Mouse (Mus musculus) kidney, postnatal 0 days (tissue): ENCODE results near the gene Hgfac. TPM values are rescaled to one million over a fixed set of nuclear protein-coding genes. Genes with fewer than 3 reads are reported as not detected.

Source experiments
- ATAC-seq: fragments of 200-750 bp; cut with Nextera tagmentation; replicated peaks from 2 replicates; pipeline ENCODE4 v1.8.0; 2017; ENCODE audit warnings: low read depth, moderate number of reproducible peaks, moderate TSS enrichment, moderate library complexity; ENCODE audit not compliant: low FRiP score
- DNase-seq: peaks from one replicate; pipeline ENCODE4 v3.0.0-alpha.2; 2016; ENCODE audit warnings: low spot score
- H3K27ac ChIP-seq: fragments of 300-500 bp; sonication (generic); 2 replicates; pipeline ENCODE4 v1.5.1; 2014; ENCODE audit warnings: mild to moderate bottlenecking
- H3K27me3 ChIP-seq: fragments of 300-500 bp; sonication (generic); 2 replicates; pipeline ENCODE4 v1.6.1; 2014; ENCODE audit warnings: low read length, mixed read lengths; ENCODE audit not compliant: insufficient read depth
- H3K36me3 ChIP-seq: fragments of 300-500 bp; sonication (generic); 2 replicates; pipeline ENCODE4 v1.6.1; 2014; ENCODE audit warnings: low read length, mixed read lengths; ENCODE audit not compliant: insufficient read depth
- H3K4me1 ChIP-seq: fragments of 300-500 bp; sonication (generic); replicated peaks from 2 replicates; pipeline ENCODE4 v1.6.1; 2014; ENCODE audit warnings: antibody characterized with exemption, low read length, mixed read lengths; ENCODE audit not compliant: insufficient read depth
- H3K4me2 ChIP-seq: fragments of 300-500 bp; sonication (generic); 2 replicates; pipeline ENCODE4 v1.6.1; 2014; ENCODE audit warnings: mild to moderate bottlenecking, low read length, moderate library complexity, mixed read lengths
- H3K4me3 ChIP-seq: fragments of 300-500 bp; sonication (generic); replicated peaks from 2 replicates; pipeline ENCODE4 v1.5.1; 2014; ENCODE audit warnings: low read depth, low read length
- H3K9ac ChIP-seq: fragments of 300-500 bp; sonication (generic); 2 replicates; pipeline ENCODE4 v1.6.1; 2014; ENCODE audit warnings: low read depth, low read length
- H3K9me3 ChIP-seq: fragments of 300-500 bp; sonication (generic); replicated peaks from 2 replicates; pipeline ENCODE4 v1.6.1; 2016; ENCODE audit warnings: low read length, inconsistent platforms, mixed read lengths
- CTCF ChIP-seq: IDR thresholded peaks from 2 replicates; pipeline ENCODE4 v1.5.1; 2016; ENCODE audit warnings: antibody characterized with exemption, low read depth, mild to moderate bottlenecking, moderate library complexity
- WGBS: fragments of 180-500 bp; shearing (Covaris S2); extraction: QIAGEN DNeasy Blood & Tissue Kit; methylation state at CpG from one replicate; pipeline ENCODE4 v1.1.7; 2014; 5-methylcytosine and 5-hydroxymethylcytosine counted together
- polyA plus RNA-seq: library from polyadenylated mRNA; unstranded; fragments of >200 nt; fragmentation: Nextera tagmentation; extraction: Ambion mirVana; gene quantifications from 2 replicates; pipeline ENCODE4 v1.2.1, GENCODE M21; 2015

Gene Hgfac
- polyA plus RNA-seq, 1 experiment from 2014 or later: 4.1 TPM

DNA sequence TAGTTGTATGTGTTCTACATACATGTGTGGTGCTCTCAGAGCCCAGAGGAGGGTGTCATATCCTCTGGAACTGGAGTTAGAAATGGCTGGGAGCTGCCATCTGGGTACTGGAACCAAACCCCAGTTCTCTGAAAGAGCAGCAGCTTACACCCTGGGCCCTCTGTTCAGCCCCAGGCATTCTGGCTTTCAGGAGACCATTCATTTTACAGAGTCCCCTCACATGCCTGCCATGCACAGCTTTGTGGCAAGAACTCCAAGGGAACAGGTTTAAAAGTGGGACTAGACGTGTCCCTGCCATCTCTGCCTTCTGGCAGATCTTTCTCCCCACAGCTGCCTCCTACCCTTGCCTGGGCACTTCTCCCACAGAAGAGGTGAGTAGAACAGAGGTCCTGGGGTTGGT, 7.7 kb upstream of the Hgfac start:
- H3K4me1 ChIP-seq: no peaks in the 10 kb centered on the region
- DNase-seq (no peak), ATAC-seq (no peak)
- H3K9ac ChIP-seq: no peak overlapping the region
- H3K36me3 ChIP-seq: peaks cover 29% of the 10 kb centered on the region; the same call in 1 of the 2 replicates
- H3K4me3 ChIP-seq: no peak overlapping the region
- H3K27ac ChIP-seq: no peak overlapping the region
- H3K9me3 ChIP-seq: no peaks in the 10 kb centered on the region
- TF ChIP-seq CTCF: no peak
- H3K4me2 ChIP-seq: no peak overlapping the region
- no peaks in the 10 kb centered on the region for H3K27me3 ChIP-seq
- 95% methylated on average over 1 of the region's 1 CpGs for WGBS

DNA sequence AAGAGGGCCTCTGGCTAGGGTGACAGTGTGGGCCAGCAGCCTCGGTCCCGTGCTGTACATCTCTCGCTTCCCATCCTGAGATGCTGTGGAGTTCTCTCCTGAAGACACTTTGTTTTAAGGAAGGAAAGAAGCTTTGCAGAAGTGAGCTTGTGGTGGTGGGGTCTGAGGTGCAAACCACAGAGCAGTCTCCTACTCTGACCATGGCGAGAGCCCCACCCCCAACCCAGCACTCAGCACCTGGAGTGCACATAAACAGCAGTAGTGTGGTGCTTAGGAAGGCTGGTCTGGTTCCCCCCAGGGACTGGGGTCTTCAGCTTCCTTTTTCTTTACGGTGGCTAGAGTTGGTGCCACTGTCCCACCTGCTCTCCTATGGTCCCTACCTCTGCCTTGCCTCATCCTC, 6.2 kb upstream of the Hgfac start:
- H3K4me3 ChIP-seq: no peak overlapping the region
- H3K27me3 ChIP-seq: no peaks in the 10 kb centered on the region
- no peaks in the 10 kb centered on the region for H3K4me1 ChIP-seq
- no peaks in the 10 kb centered on the region for H3K9me3 ChIP-seq
- no peak overlapping the region for H3K27ac ChIP-seq
- WGBS: 81% methylated on average over 5 of the region's 5 CpGs
- DNase-seq (no peak), ATAC-seq (no peak)
- H3K4me2 ChIP-seq: no peak overlapping the region
- no peak overlapping the region for H3K9ac ChIP-seq
- no peak for TF ChIP-seq CTCF
- 0 out of 2 replicates have a peak, but pooled peaks cover 19% of the 10 kb centered on the region for H3K36me3 ChIP-seq

DNA sequence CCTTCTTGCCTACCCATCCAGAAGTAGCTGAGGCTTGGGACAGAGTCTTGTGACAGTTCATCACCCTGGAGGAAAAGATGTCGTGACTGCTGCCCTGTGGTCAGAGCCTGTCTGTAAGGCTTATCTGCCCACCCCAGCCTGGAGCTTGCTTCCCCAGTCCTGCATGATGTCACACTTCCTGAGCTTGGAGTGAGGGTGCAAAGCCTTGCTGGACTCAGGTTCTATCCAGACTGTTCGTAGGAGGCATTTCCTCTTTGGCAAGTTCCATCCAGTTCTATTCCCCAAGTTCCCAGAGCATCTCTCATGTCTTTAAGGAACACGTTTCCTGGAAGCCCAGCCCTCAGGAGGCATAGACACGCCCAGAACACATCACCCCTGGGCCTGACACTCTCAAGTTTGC, 5.5 kb upstream of the Hgfac start:
- Histone ChIP-seq H3K4me1 (peaks cover under 1% of the 10 kb centered on the region; the same call in 1 of the 2 replicates), H3K9ac (no peak overlapping the region), H3K4me3 (no peak overlapping the region), H3K4me2 (no peak overlapping the region), H3K27ac (no peak overlapping the region), H3K36me3 (0 out of 2 replicates have a peak, but pooled peaks cover 15% of the 10 kb centered on the region), H3K27me3 (no peaks in the 10 kb centered on the region), H3K9me3 (no peaks in the 10 kb centered on the region)
- no peak for TF ChIP-seq CTCF
- 53% methylated on average over 4 of the region's 4 CpGs for WGBS
- ATAC-seq (no peak), DNase-seq (no peak)

DNA sequence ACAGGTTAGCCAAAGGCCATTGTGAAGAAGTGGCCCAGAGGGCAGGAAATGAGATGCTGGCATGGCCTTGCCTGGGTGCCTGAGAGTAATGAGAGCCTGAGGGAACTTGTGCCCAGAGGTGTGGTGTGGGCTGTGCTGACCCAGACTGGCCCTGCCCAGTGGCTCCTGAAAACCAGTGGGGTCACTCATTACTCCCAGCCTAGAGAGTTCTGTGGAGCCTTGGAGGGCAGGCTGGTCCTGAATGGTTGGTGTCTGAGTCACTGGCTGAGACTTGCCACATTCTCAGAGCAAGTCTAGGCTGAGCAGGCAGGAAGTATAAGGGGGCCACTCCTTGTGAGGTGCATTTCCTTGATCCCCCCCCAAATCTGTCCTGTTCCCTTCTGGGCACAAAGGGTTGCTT, 3.9 kb upstream of the Hgfac start:
- H3K9ac ChIP-seq: no peak overlapping the region
- ATAC-seq: no peak
- no peaks in the 10 kb centered on the region for H3K9me3 ChIP-seq
- no peak for DNase-seq
- no peak overlapping the region for H3K27ac ChIP-seq
- no peak overlapping the region for H3K4me3 ChIP-seq
- no peak overlapping the region for H3K4me2 ChIP-seq
- H3K36me3 ChIP-seq: 0 out of 2 replicates have a peak, but pooled peaks cover 9% of the 10 kb centered on the region
- no peaks in the 10 kb centered on the region for H3K27me3 ChIP-seq
- peaks cover 5% of the 10 kb centered on the region; the same call in 1 of the 2 replicates for H3K4me1 ChIP-seq
- no peak for TF ChIP-seq CTCF

DNA sequence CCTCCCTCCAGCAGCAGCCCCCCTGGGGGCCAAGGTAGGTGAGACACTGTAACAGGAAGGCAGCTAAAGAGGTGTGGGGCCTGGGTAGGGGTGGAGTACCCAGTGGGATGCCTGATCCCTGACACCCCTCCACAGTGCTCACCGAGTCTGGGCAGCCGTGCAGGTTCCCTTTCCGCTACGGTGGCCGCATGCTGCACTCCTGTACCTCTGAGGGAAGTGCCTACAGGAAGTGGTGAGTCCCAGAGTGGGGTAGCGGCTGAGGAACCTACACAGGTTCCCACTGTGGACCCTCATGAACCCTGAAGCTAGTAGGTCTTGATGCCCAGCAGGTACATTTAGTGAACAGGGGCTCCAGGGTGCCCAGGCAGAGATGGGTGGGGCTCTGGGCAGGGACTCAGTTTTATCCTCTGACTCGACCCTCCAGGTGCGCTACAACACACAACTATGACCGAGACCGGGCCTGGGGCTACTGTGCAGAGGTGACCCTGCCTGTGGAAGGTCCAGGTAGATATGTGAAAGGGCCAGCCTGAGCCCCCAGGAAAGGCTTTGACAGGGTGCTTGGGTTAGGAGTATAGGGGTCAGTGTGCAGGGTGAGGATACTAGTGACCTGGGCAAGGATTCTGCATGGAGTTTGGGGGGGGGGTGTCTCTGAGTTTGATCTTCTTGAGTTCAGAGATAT, 1.3 kb downstream of the Hgfac start:
- no peak overlapping the region for H3K9ac ChIP-seq
- no peaks in the 10 kb centered on the region for H3K9me3 ChIP-seq
- H3K27ac ChIP-seq: no peak overlapping the region
- H3K36me3 ChIP-seq: no peaks in the 10 kb centered on the region
- 48% methylated on average over 10 of the region's 10 CpGs for WGBS
- no peak overlapping the region for H3K4me2 ChIP-seq
- H3K4me1 ChIP-seq: peaks cover 5% of the 10 kb centered on the region; the same call in 1 of the 2 replicates
- H3K27me3 ChIP-seq: no peaks in the 10 kb centered on the region
- TF ChIP-seq CTCF: no peak
- no peak overlapping the region for H3K4me3 ChIP-seq
- ATAC-seq: peak; percentile 8; the same call in 1 of the 2 replicates
- no peak for DNase-seq

DNA sequence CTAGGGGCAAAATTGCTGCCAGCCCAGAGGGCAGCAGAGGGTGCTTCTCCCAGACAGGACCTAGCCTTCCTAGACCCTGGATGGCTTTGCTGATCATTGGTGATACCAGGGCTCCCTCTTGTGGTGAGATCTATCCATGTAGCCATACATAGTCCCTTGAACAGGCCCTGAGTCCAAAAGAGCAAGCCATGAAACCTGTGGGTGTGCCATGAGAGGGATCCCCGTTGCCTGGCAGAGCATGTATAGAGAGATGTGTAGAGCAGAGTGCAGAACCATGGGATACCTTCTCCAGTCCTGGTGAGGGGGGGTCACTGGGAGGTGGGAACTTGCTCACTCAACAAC, 1.8 kb downstream of the Hgfac start:
- H3K9me3 ChIP-seq: no peaks in the 10 kb centered on the region
- 12% methylated on average over 1 of the region's 1 CpGs for WGBS
- TF ChIP-seq CTCF: peak; percentile 92
- H3K27ac ChIP-seq: no peak overlapping the region
- H3K9ac ChIP-seq: no peak overlapping the region
- peaks cover 5% of the 10 kb centered on the region; the same call in 1 of the 2 replicates for H3K4me1 ChIP-seq
- peak; percentile 74 for ATAC-seq
- no peak overlapping the region for H3K4me3 ChIP-seq
- peak; percentile 93 for DNase-seq
- no peaks in the 10 kb centered on the region for H3K36me3 ChIP-seq
- H3K4me2 ChIP-seq: no peak overlapping the region
- no peaks in the 10 kb centered on the region for H3K27me3 ChIP-seq

DNA sequence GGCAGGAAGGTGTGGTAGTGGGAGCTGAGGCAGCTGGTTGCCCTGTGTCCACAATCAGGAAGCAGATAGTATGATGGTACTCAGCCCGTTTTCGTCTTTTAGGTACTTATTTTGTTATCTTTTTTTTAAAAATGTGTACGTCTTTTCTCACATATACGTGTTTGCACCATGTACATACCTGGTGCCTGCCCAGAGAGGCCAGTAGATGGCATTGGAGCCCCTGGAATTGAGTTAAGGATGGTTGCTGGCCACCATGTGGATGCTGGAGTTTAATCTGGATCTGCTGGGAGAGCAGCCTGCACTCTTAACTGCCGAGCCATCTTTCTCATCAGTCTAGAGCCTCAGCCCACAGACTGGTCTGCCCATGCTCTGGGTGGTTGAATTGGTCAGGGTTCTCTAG, 9.2 kb downstream of the Hgfac start:
- no peak overlapping the region for H3K9ac ChIP-seq
- no peak for DNase-seq
- H3K4me3 ChIP-seq: no peak overlapping the region
- no peaks in the 10 kb centered on the region for H3K9me3 ChIP-seq
- peak; percentile 48 for TF ChIP-seq CTCF
- H3K27ac ChIP-seq: no peak overlapping the region
- H3K4me1 ChIP-seq: no peaks in the 10 kb centered on the region
- no peaks in the 10 kb centered on the region for H3K27me3 ChIP-seq
- WGBS: 77% methylated on average over 5 of the region's 5 CpGs
- no peak overlapping the region for H3K4me2 ChIP-seq
- no peaks in the 10 kb centered on the region for H3K36me3 ChIP-seq
- ATAC-seq: no peak
